Mouse (Mus musculus): ENCODE results near the gene Olfr434. TPM values are rescaled to one million over a fixed set of nuclear protein-coding genes. Genes with fewer than 3 reads are reported as not detected.
"Not testable (repeated sequence)": the region's sequence is repeated elsewhere in the genome, so short reads cannot be mapped to it uniquely, and the experiment has no call there.

Olfr434 gene
- polyA plus RNA-seq (2012; fragmentation: generic; extraction: Trizol) = not detected
- long read RNA-seq, experiment 1 = 0 reads
- long read RNA-seq, experiment 2 = 0 reads

DNA sequence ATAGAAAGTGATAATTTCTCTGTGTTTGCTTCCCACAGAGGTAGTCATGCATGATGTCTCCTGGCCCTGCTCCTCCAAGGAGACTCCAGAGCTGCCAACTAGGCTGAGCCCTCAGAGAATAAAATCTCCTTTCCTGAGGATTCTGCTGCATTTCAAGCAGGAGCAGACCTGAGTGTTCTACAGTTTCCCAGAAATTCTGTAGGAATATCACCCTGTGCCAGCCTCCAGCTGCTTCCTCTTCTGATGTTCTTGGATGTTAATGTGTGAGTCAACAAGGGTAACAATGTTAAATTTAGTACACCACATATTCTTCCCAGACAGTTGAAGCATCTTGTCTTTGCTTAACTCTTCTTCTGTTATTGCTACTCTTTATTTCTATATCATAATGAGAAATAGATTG, at the start of gene Olfr434:
Gene Olfr434 (plus strand): TSS at position 149 of the 400 bp plus-strand sequence.
- not testable (repeated sequence) for H3ac ChIP-seq (ENCODE audit: control insufficient read depth, insufficient read length, low read depth); H3K79me3 ChIP-seq (ENCODE audit: low read depth); H3K4me3 ChIP-seq (ENCODE audit: insufficient read depth, poor library complexity, severe bottlenecking); H3K27me3 ChIP-seq (ENCODE audit: control insufficient read depth, insufficient read depth, insufficient read length); H3K36me3 ChIP-seq (ENCODE audit: control insufficient read depth, insufficient read depth); H3K79me2 ChIP-seq (ENCODE audit: control insufficient read depth, insufficient read depth)

- H3K4me3 ChIP-seq (ENCODE audit: insufficient read depth, poor library complexity, severe bottlenecking) = no peak overlapping the region
- TF ChIP-seq MYOG (IDR thresholded peaks at IDR 0.05; ENCODE audit: control insufficient read depth, extremely low read depth, insufficient read length) (no peak), CTCF (IDR thresholded peaks at IDR 0.05; ENCODE audit: control insufficient read depth, insufficient read depth, insufficient read length) (no peak), MYOD1 (IDR thresholded peaks at IDR 0.05; ENCODE audit: control insufficient read depth, insufficient read length, low read depth) (no peak), MAX (IDR thresholded peaks at IDR 0.05) (no peak), FOSL1 (IDR thresholded peaks at IDR 0.05; ENCODE audit: insufficient read depth, low read length, poor library complexity, severe bottlenecking) (no peak), USF1 (IDR thresholded peaks at IDR 0.05; ENCODE audit: low read depth) (no peak), CEBPB (IDR thresholded peaks at IDR 0.05; ENCODE audit: low read depth) (no peak)
- H3K79me3 ChIP-seq (ENCODE audit: low read depth) = no peaks in the 10 kb centered on the region
- no peaks in the 10 kb centered on the region for H3K79me2 ChIP-seq (ENCODE audit: control insufficient read depth, insufficient read depth)
- no peaks in the 10 kb centered on the region for H3K27me3 ChIP-seq (ENCODE audit: control insufficient read depth, insufficient read depth, insufficient read length)
- no peak overlapping the region for H3ac ChIP-seq (ENCODE audit: control insufficient read depth, insufficient read length, low read depth)
- H3K36me3 ChIP-seq (ENCODE audit: control insufficient read depth, insufficient read depth) = no peaks in the 10 kb centered on the region
Observed at GRCm38 (mm10) chr6:43167246-43167645, 45.6 kb upstream of the Olfr434 start.

DNA sequence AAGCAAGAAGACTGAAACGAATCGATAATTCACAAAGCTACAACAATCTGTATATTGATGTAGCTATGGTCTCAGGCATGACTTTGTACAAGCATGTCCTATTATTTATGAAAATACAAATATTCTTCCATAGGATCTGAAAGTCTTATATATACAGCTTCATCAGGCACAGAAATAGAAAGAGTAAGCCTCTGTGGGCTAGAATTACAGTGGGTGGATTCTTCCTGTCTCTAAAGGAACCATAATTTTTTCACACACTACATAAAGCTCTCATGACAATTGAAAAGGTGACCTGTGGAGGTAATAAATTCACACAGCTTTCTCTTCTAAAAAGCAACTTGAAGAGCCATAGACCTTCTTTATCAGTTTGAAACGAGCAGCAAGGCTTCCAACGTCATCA, 41.0 kb upstream of the Olfr434 start, which contains the start of gene Olfr13:
Gene Olfr13 (plus strand): TSS at position 301 of the 400 bp plus-strand sequence.
- no peak for TF ChIP-seq MAX (IDR thresholded peaks at IDR 0.05)
- TF ChIP-seq CEBPB (IDR thresholded peaks at IDR 0.05; ENCODE audit: low read depth) = no peak
- no peak for TF ChIP-seq FOSL1 (IDR thresholded peaks at IDR 0.05; ENCODE audit: insufficient read depth, low read length, poor library complexity, severe bottlenecking)
- no peak for TF ChIP-seq MYOD1 (IDR thresholded peaks at IDR 0.05; ENCODE audit: control insufficient read depth, insufficient read length, low read depth)
- no peak for TF ChIP-seq CTCF (IDR thresholded peaks at IDR 0.05; ENCODE audit: control insufficient read depth, insufficient read depth, insufficient read length)
- no peak for TF ChIP-seq USF1 (IDR thresholded peaks at IDR 0.05; ENCODE audit: low read depth)
- TF ChIP-seq MYOG (IDR thresholded peaks at IDR 0.05; ENCODE audit: control insufficient read depth, extremely low read depth, insufficient read length) = no peak
- Histone ChIP-seq H3K4me3 (ENCODE audit: insufficient read depth, poor library complexity, severe bottlenecking) (no peak within 1 kb of the TSS), H3K79me3 (ENCODE audit: low read depth) (no peaks in the 10 kb centered on the region), H3ac (ENCODE audit: control insufficient read depth, insufficient read length, low read depth) (no peak within 1 kb of the TSS), H3K27me3 (ENCODE audit: control insufficient read depth, insufficient read depth, insufficient read length) (no peaks in the 10 kb centered on the region), H3K79me2 (ENCODE audit: control insufficient read depth, insufficient read depth) (no peaks in the 10 kb centered on the region), H3K36me3 (ENCODE audit: control insufficient read depth, insufficient read depth) (no peaks in the 10 kb centered on the region)

- H3ac ChIP-seq (ENCODE audit: control insufficient read depth, insufficient read length, low read depth) = no peak overlapping the region
- no peaks in the 10 kb centered on the region for H3K27me3 ChIP-seq (ENCODE audit: control insufficient read depth, insufficient read depth, insufficient read length)
- TF ChIP-seq CEBPB (IDR thresholded peaks at IDR 0.05; ENCODE audit: low read depth) (no peak), MYOG (IDR thresholded peaks at IDR 0.05; ENCODE audit: control insufficient read depth, extremely low read depth, insufficient read length) (no peak), CTCF (IDR thresholded peaks at IDR 0.05; ENCODE audit: control insufficient read depth, insufficient read depth, insufficient read length) (no peak), MYOD1 (IDR thresholded peaks at IDR 0.05; ENCODE audit: control insufficient read depth, insufficient read length, low read depth) (no peak), USF1 (IDR thresholded peaks at IDR 0.05; ENCODE audit: low read depth) (no peak), MAX (IDR thresholded peaks at IDR 0.05) (no peak), FOSL1 (IDR thresholded peaks at IDR 0.05; ENCODE audit: insufficient read depth, low read length, poor library complexity, severe bottlenecking) (no peak)
- H3K79me3 ChIP-seq (ENCODE audit: low read depth) = no peaks in the 10 kb centered on the region
- no peak overlapping the region for H3K4me3 ChIP-seq (ENCODE audit: insufficient read depth, poor library complexity, severe bottlenecking)
- H3K36me3 ChIP-seq (ENCODE audit: control insufficient read depth, insufficient read depth) = no peaks in the 10 kb centered on the region
- no peaks in the 10 kb centered on the region for H3K79me2 ChIP-seq (ENCODE audit: control insufficient read depth, insufficient read depth)
Observed at GRCm38 (mm10) chr6:43178129-43178528, 34.7 kb upstream of the Olfr434 start.

- Histone ChIP-seq H3K4me3 (ENCODE audit: insufficient read depth, poor library complexity, severe bottlenecking) (no peak overlapping the region), H3ac (ENCODE audit: control insufficient read depth, insufficient read length, low read depth) (no peak overlapping the region), H3K27me3 (ENCODE audit: control insufficient read depth, insufficient read depth, insufficient read length) (no peaks in the 10 kb centered on the region), H3K36me3 (ENCODE audit: control insufficient read depth, insufficient read depth) (no peaks in the 10 kb centered on the region), H3K79me2 (ENCODE audit: control insufficient read depth, insufficient read depth) (no peaks in the 10 kb centered on the region), H3K79me3 (ENCODE audit: low read depth) (no peaks in the 10 kb centered on the region)
- no peak for TF ChIP-seq MYOD1 (IDR thresholded peaks at IDR 0.05; ENCODE audit: control insufficient read depth, insufficient read length, low read depth)
- no peak for TF ChIP-seq MAX (IDR thresholded peaks at IDR 0.05)
- TF ChIP-seq CEBPB (IDR thresholded peaks at IDR 0.05; ENCODE audit: low read depth) = no peak
- no peak for TF ChIP-seq MYOG (IDR thresholded peaks at IDR 0.05; ENCODE audit: control insufficient read depth, extremely low read depth, insufficient read length)
- TF ChIP-seq USF1 (IDR thresholded peaks at IDR 0.05; ENCODE audit: low read depth) = no peak
- TF ChIP-seq FOSL1 (IDR thresholded peaks at IDR 0.05; ENCODE audit: insufficient read depth, low read length, poor library complexity, severe bottlenecking) = no peak
- no peak for TF ChIP-seq CTCF (IDR thresholded peaks at IDR 0.05; ENCODE audit: control insufficient read depth, insufficient read depth, insufficient read length)
Observed at GRCm38 (mm10) chr6:43178584-43179501, 34.0 kb upstream of the Olfr434 start.
